Mouse (Mus musculus) midbrain, embryonic 16.5 days (tissue): Measurements from ENCODE around the gene 9030624G23Rik. TPM values are rescaled to one million over a fixed set of nuclear protein-coding genes. Genes with fewer than 3 reads are reported as not detected.
"Not testable (repeated sequence)": the region's sequence is repeated elsewhere in the genome, so short reads cannot be mapped to it uniquely, and the experiment has no call there.

Experiments used
- ATAC-seq: fragments of 200-750 bp; cut with Nextera tagmentation; 2 replicates; pipeline ENCODE4 v1.8.0; 2017; ENCODE audit warnings: moderate TSS enrichment
- H3K27ac ChIP-seq: fragments of 300-500 bp; sonication (generic); 2 replicates; pipeline ENCODE4 v1.5.1; 2014; ENCODE audit warnings: mild to moderate bottlenecking, low read length, mixed read lengths
- H3K27me3 ChIP-seq: fragments of 300-500 bp; sonication (generic); 2 replicates; pipeline ENCODE4 v1.6.1; 2014; ENCODE audit warnings: low read depth, low read length, mixed read lengths; ENCODE audit not compliant: control insufficient read depth, insufficient read depth
- H3K36me3 ChIP-seq: fragments of 300-500 bp; sonication (generic); 2 replicates; pipeline ENCODE4 v1.6.1; 2014; ENCODE audit warnings: mild to moderate bottlenecking, low read length, moderate library complexity, mixed read lengths; ENCODE audit not compliant: control insufficient read depth, insufficient read depth
- H3K4me1 ChIP-seq: fragments of 300-500 bp; sonication (generic); 2 replicates; pipeline ENCODE4 v1.6.1; 2014; ENCODE audit warnings: mild to moderate bottlenecking, low read length, mixed read lengths; ENCODE audit not compliant: control insufficient read depth, insufficient read depth
- H3K4me2 ChIP-seq: fragments of 300-500 bp; sonication (generic); 2 replicates; pipeline ENCODE4 v1.6.1; 2014; ENCODE audit warnings: mild to moderate bottlenecking, low read length, mixed read lengths
- H3K4me3 ChIP-seq: fragments of 300-500 bp; sonication (generic); 2 replicates; pipeline ENCODE4 v1.5.1; 2014; ENCODE audit warnings: low read depth, mild to moderate bottlenecking, low read length, moderate library complexity, mixed read lengths
- H3K9ac ChIP-seq: fragments of 300-500 bp; sonication (generic); 2 replicates; pipeline ENCODE4 v1.6.1; 2014; ENCODE audit warnings: low read depth, low read length, mixed read lengths
- H3K9me3 ChIP-seq: fragments of 300-500 bp; sonication (generic); replicated peaks from 2 replicates; pipeline ENCODE4 v1.6.1; 2014; ENCODE audit warnings: mild to moderate bottlenecking, low read length, mixed read lengths; ENCODE audit not compliant: control insufficient read depth, poor library complexity, severe bottlenecking
- WGBS: fragments of 180-500 bp; shearing (Covaris S2); extraction: QIAGEN DNeasy Blood & Tissue Kit; methylation state at CpG from one replicate; pipeline ENCODE4 v1.1.7; 2014; 5-methylcytosine and 5-hydroxymethylcytosine counted together
- polyA plus RNA-seq: library from polyadenylated mRNA; unstranded; fragments of >200 nt; fragmentation: Nextera tagmentation; extraction: Ambion mirVana; gene quantifications from 2 replicates; pipeline ENCODE4 v1.2.1, GENCODE M21; 2015

9030624G23Rik gene
- polyA plus RNA-seq, result 1.5 and 1.9 TPM in 2 replicates

- Histone ChIP-seq H3K4me2 (peak within 1 kb of the TSS; percentile 19; the same call in 1 of the 2 replicates), H3K9ac (0 out of 2 replicates have a peak within 1 kb of the TSS, but pooled peaks have one; percentile 10), H3K4me3 (peak within 1 kb of the TSS; percentile 37)
- not testable (repeated sequence) for H3K36me3 ChIP-seq, ATAC-seq, H3K27me3 ChIP-seq, H3K9me3 ChIP-seq, H3K4me1 ChIP-seq, H3K27ac ChIP-seq
- under 1% methylated on average over 17 of the region's 39 CpGs for WGBS
Measured at GRCm38 (mm10) chr12:24097108-24097520, at the start of gene 9030624G23Rik. 9030624G23Rik (minus strand) TSS chr12:24097246.

GRCm38 (mm10) chr12:24083096-24083495, 13.9 kb downstream of the 9030624G23Rik start:
- not testable (repeated sequence) for H3K9ac ChIP-seq, H3K4me2 ChIP-seq, H3K4me1 ChIP-seq, H3K4me3 ChIP-seq, H3K9me3 ChIP-seq, H3K27me3 ChIP-seq, ATAC-seq, H3K27ac ChIP-seq, H3K36me3 ChIP-seq
- 83% methylated on average over 2 of the region's 5 CpGs for WGBS
